Mouse (Mus musculus) liver, adult 2 months (tissue): ENCODE measurements at regions not wholly inside any gene's neighbourhood (a gene's known extent, or its start where the extent isn't known, plus 50 kb on each side); places are given as distances from the start of the nearest gene placed in this dataset.

ENCODE experiments used
- DNase-seq: peaks from one replicate; pipeline ENCODE4 v3.0.0-alpha.2; 2011; ENCODE audit warnings: low read depth, low spot score; ENCODE audit errors: extremely low read depth
- H3K27ac ChIP-seq: fragments of 200-500 bp; replicated peaks from 2 replicates; pipeline ENCODE4 v1.5.1; 2012; ENCODE audit warnings: low read depth, mild to moderate bottlenecking, control low read depth, inconsistent platforms, low read length; ENCODE audit not compliant: insufficient read depth
- H3K27me3 ChIP-seq: fragments of 200-500 bp; 2 replicates; pipeline ENCODE4 v1.6.1; 2012; ENCODE audit warnings: mild to moderate bottlenecking, moderate library complexity, low read length, inconsistent platforms; ENCODE audit not compliant: control insufficient read depth, insufficient read depth
- H3K36me3 ChIP-seq: fragments of 200-500 bp; 2 replicates; pipeline ENCODE4 v1.6.1; 2012; ENCODE audit warnings: low read length, inconsistent platforms; ENCODE audit not compliant: control insufficient read depth, insufficient read depth
- H3K4me1 ChIP-seq: fragments of 200-500 bp; 2 replicates; pipeline ENCODE4 v1.6.1; 2011; ENCODE audit warnings: low read length; ENCODE audit not compliant: control insufficient read depth, insufficient read depth
- H3K4me3 ChIP-seq: fragments of 200-500 bp; 2 replicates; pipeline ENCODE4 v1.5.1; 2011; ENCODE audit warnings: low read depth, mild to moderate bottlenecking, control low read depth, low read length, moderate library complexity; ENCODE audit not compliant: insufficient read depth
- H3K79me2 ChIP-seq: fragments of 200-500 bp; 2 replicates; pipeline ENCODE4 v1.6.1; 2012; ENCODE audit warnings: inconsistent platforms, mild to moderate bottlenecking, low read length, moderate library complexity; ENCODE audit not compliant: control insufficient read depth, insufficient read depth
- H3K9ac ChIP-seq: fragments of 200-500 bp; 2 replicates; pipeline ENCODE4 v1.6.1; 2012; ENCODE audit warnings: low read depth, mild to moderate bottlenecking, control low read depth, inconsistent platforms, low read length
- CTCF ChIP-seq: fragments of 200-500 bp; IDR thresholded peaks from 2 replicates; pipeline ENCODE4 v1.5.1; 2011; ENCODE audit warnings: low read depth, low read length, control low read depth
- POLR2A ChIP-seq: fragments of 200-500 bp; IDR thresholded peaks from 2 replicates; pipeline ENCODE4 v1.6.1; 2011; ENCODE audit warnings: low read length, control low read depth; ENCODE audit not compliant: insufficient read depth; ENCODE audit errors: extremely low read depth
- WGBS: fragments of 180-500 bp; shearing (Covaris S2); methylation state at CpG from one replicate; pipeline ENCODE4 v1.1.7; 2018; 5-methylcytosine and 5-hydroxymethylcytosine counted together

DNA sequence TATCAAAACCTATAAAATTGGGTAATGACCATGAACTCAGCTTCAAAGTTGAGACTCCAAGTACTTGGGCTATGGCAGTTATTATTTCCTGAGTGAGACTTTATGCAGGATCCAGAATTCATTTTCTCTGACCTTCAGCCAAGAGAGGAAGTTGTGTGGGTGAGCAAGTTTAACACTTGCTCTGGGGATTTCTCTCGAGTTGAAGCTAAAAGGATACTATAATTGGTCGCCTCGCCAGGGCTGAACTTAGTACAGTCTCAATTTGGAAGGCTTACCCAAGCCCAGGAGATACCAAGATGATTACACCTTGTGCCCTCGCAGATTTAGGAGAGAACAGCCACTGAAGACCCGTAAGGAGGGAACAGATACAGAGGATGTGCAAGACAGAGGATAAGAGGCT is 570.4 kb upstream of the Atp2b1 start:
- TF ChIP-seq POLR2A (no peak), CTCF (no peak)
- DNase-seq = no peak
- Histone ChIP-seq H3K36me3 (no peaks in the 10 kb centered on the region), H3K27me3 (no peaks in the 10 kb centered on the region), H3K9ac (no peak overlapping the region), H3K4me3 (no peak overlapping the region), H3K79me2 (no peaks in the 10 kb centered on the region), H3K4me1 (no peaks in the 10 kb centered on the region), H3K27ac (no peak overlapping the region)
- WGBS = 79% methylated on average over 5 of the region's 5 CpGs

- H3K4me3 ChIP-seq = no peak overlapping the region
- H3K27ac ChIP-seq = no peak overlapping the region
- no peaks in the 10 kb centered on the region for H3K4me1 ChIP-seq
- H3K36me3 ChIP-seq = no peaks in the 10 kb centered on the region
- H3K9ac ChIP-seq = no peak overlapping the region
- WGBS = 71% methylated on average over 5 of the region's 5 CpGs
- peak; percentile 13 for DNase-seq
- no peaks in the 10 kb centered on the region for H3K27me3 ChIP-seq
- H3K79me2 ChIP-seq = no peaks in the 10 kb centered on the region
- no peak for TF ChIP-seq POLR2A
- no peak for TF ChIP-seq CTCF
These were observed 564.7 kb upstream of the Atp2b1 start for GRCm38 (mm10) chr10:98349466-98349865.

DNA sequence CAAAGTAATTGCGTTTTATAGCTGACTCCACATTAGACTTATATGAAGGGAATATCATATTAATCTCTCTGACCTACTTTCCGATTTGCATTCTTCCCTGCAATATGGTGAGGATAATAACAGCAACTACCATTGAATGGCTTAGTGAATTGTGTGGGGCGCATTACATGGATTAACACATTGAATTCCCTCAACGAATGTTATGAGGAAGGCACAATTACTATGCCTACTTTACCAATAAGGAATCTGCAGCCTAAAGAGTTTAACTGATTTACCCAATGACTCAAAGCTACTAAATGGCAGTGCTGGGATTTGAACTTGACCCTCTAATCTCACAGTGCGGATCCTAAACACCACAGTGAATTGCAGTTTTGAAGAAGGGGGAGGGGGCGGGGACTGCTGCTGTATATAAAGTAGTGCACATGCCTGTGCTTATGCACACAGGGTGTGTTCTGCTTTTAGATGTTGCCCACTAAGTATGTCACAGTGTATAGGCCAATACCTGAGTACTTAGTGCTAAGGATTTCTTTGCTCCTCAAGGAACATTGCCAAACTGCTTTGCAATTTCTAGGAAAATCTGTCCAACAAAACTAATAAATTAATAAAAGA is 563.8 kb upstream of the Atp2b1 start:
- Histone ChIP-seq H3K9ac (no peak overlapping the region), H3K36me3 (no peaks in the 10 kb centered on the region), H3K79me2 (no peaks in the 10 kb centered on the region), H3K4me3 (no peak overlapping the region), H3K4me1 (no peaks in the 10 kb centered on the region), H3K27me3 (no peaks in the 10 kb centered on the region), H3K27ac (no peak overlapping the region)
- no peak for DNase-seq
- 92% methylated on average over 6 of the region's 6 CpGs for WGBS
- TF ChIP-seq CTCF (no peak), POLR2A (no peak)

DNA sequence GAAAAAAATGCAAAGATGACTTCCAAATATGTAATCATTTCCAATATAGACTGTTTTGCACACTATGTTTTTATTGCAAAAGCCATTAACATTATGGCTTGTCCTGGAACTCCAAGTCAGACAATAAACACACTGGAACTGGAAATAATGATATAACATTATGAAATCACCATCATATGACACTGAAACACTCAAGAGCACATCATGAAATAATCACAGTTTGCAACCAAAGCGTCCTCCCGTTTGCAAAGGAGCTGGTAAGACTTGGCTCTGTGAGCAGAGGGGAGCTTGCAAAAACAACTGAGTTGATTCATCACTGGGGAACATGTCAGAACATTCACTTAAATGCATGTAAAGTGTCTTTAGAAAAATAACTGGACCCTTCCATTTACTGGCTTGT is 562.1 kb upstream of the Atp2b1 start:
- Histone ChIP-seq H3K27ac (no peak overlapping the region), H3K9ac (no peak overlapping the region), H3K36me3 (no peaks in the 10 kb centered on the region), H3K79me2 (no peaks in the 10 kb centered on the region), H3K4me3 (no peak overlapping the region), H3K4me1 (no peaks in the 10 kb centered on the region), H3K27me3 (no peaks in the 10 kb centered on the region)
- DNase-seq = no peak
- WGBS = 84% methylated on average over 2 of the region's 2 CpGs
- TF ChIP-seq POLR2A = no peak
- no peak for TF ChIP-seq CTCF

GRCm38 (mm10) chr10:98354486-98354885 is 559.7 kb upstream of the Atp2b1 start:
- no peak for DNase-seq
- WGBS = 92% methylated on average over 2 of the region's 2 CpGs
- TF ChIP-seq POLR2A = no peak
- TF ChIP-seq CTCF = no peak
- no peaks in the 10 kb centered on the region for H3K4me1 ChIP-seq
- no peak overlapping the region for H3K9ac ChIP-seq
- no peaks in the 10 kb centered on the region for H3K36me3 ChIP-seq
- H3K4me3 ChIP-seq = no peak overlapping the region
- no peaks in the 10 kb centered on the region for H3K27me3 ChIP-seq
- H3K27ac ChIP-seq = no peak overlapping the region
- no peaks in the 10 kb centered on the region for H3K79me2 ChIP-seq

DNA sequence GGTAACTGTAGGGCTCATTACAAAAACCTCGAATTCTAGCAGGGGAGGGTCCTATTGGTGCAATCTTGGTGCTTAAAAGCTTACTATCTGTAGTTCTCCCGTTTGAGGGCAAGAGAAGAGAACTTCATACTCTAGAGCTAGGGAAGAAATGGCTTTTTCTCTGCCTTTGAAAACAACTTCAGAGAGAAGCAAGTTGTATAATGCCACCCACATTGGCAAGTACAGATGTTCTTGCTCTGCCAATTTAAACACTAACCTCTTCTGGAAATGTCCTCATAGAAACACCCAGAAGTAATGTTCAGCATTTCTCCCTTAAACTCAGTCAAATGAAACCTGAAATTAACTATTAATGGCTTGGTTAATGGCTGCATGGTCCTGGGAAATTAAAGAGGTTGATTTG is 549.6 kb upstream of the Atp2b1 start:
- Histone ChIP-seq H3K4me1 (no peaks in the 10 kb centered on the region), H3K27me3 (no peaks in the 10 kb centered on the region), H3K4me3 (no peak overlapping the region), H3K79me2 (no peaks in the 10 kb centered on the region), H3K36me3 (no peaks in the 10 kb centered on the region), H3K9ac (no peak overlapping the region), H3K27ac (no peak overlapping the region)
- TF ChIP-seq POLR2A (no peak), CTCF (no peak)
- no peak for DNase-seq
- WGBS = 64% methylated on average over 2 of the region's 2 CpGs
